Mouse (Mus musculus): ENCODE results near the gene Acot7.

The Acot7 gene

GRCm38 (mm10) chr4:152303172-152303571 lies 125.2 kb downstream of the Acot7 start:
- DNase-seq, result no peak

GRCm38 (mm10) chr4:152304685-152305084 lies 126.8 kb downstream of the Acot7 start:
- no peak for DNase-seq

- DNase-seq, result no peak
These were observed 128.1 kb downstream of the Acot7 start for GRCm38 (mm10) chr4:152305991-152306390.

- no peak for DNase-seq
These were observed 129.6 kb downstream of the Acot7 start for GRCm38 (mm10) chr4:152307542-152307941.

GRCm38 (mm10) chr4:152312186-152312585 lies 134.3 kb downstream of the Acot7 start:
- no peak for DNase-seq

- DNase-seq, result no peak
These were observed 135.3 kb downstream of the Acot7 start for GRCm38 (mm10) chr4:152313211-152313632.

- no peak for DNase-seq
These were observed 136.0 kb downstream of the Acot7 start for GRCm38 (mm10) chr4:152313934-152314333.

GRCm38 (mm10) chr4:152315498-152316213 lies 137.7 kb downstream of the Acot7 start:
- DNase-seq, result no peak

GRCm38 (mm10) chr4:152317631-152318033 lies 139.7 kb downstream of the Acot7 start:
- no peak for DNase-seq

- DNase-seq, result peak; percentile 48
These were observed 140.7 kb downstream of the Acot7 start, which contains the start of gene Rnf207 for GRCm38 (mm10) chr4:152318517-152319234. Gene Rnf207, minus strand, starts transcription at chr4:152318993.

Measured in thymus, postnatal 25 days (tissue).